Mouse (Mus musculus) adrenal gland (tissue): ENCODE measurements around the gene Trim21.

Experiments used
- intact Hi-C: fragments of 180-260 bp; cut with DNase I; formaldehyde crosslinking; loops from one replicate; pipeline ENCODE4 v1.15.1; 2025

Gene Trim21

GRCm38 (mm10) chr7:102508066-102508465 lies 57.2 kb downstream of the Trim21 start:
- intact Hi-C loops, result no loop called here
